Mouse (Mus musculus) G1E (cell line): ENCODE measurements around the gene S100a6.

ENCODE experiments used
- GATA2 ChIP-seq: IDR thresholded peaks from 2 replicates; pipeline ENCODE4 v1.6.1; 2012; ENCODE audit warnings: low read depth, low read length, inconsistent platforms, borderline replicate concordance
- POLR2AphosphoS5 ChIP-seq: IDR thresholded peaks from 2 replicates; pipeline ENCODE4 v1.6.1; 2012; ENCODE audit warnings: low read depth, low read length, inconsistent platforms; ENCODE audit not compliant: insufficient replicate concordance

- no peak for TF ChIP-seq POLR2AphosphoS5
- TF ChIP-seq GATA2: no peak
Measured at GRCm38 (mm10) chr3:90595556-90595955, 17.1 kb upstream of the S100a6 start.
